Mouse (Mus musculus) CH12.LX (cell line): ENCODE measurements around the gene Cfap58. TPM values are rescaled to one million over a fixed set of nuclear protein-coding genes. Genes with fewer than 3 reads are reported as not detected.

Experiments used
- DNase-seq: peaks from one replicate; pipeline ENCODE4 v3.0.0-alpha.2; 2013; ENCODE audit errors: extremely low read depth
- H3K27ac ChIP-seq: 2 replicates; pipeline ENCODE4 v1.5.1; 2012; ENCODE audit warnings: low read depth, mild to moderate bottlenecking, control low read depth, moderate library complexity; ENCODE audit not compliant: insufficient read depth
- H3K27me3 ChIP-seq: replicated peaks from 2 replicates; pipeline ENCODE3; 2012; ENCODE audit warnings: inconsistent platforms
- H3K36me3 ChIP-seq, 2 experiments: replicated peaks in 1 of 2; 2 replicates each; pipeline versions ENCODE3 to v1.6.1; 2012; ENCODE audit warnings: inconsistent platforms in 1 of 2, low read length in 1 of 2, mild to moderate bottlenecking in 1 of 2, mixed read lengths in 1 of 2, moderate library complexity in 1 of 2; ENCODE audit not compliant: control insufficient read depth in 1 of 2, insufficient read depth in 1 of 2
- H3K4me1 ChIP-seq, 2 experiments: 2 replicates each; pipeline ENCODE4 v1.6.1; 2012; ENCODE audit warnings: inconsistent platforms in 1 of 2, moderate library complexity in 1 of 2; ENCODE audit not compliant: insufficient read depth in 2 of 2, control insufficient read depth in 1 of 2
- H3K4me2 ChIP-seq: 2 replicates; pipeline ENCODE4 v1.6.1; 2012; ENCODE audit warnings: low read depth, mild to moderate bottlenecking, control low read depth; ENCODE audit not compliant: poor library complexity, insufficient read depth, severe bottlenecking
- H3K4me3 ChIP-seq, 3 experiments: fragments of 150-350 bp in 1 of 3; sonication (generic) in 1 of 3; replicated peaks in 1 of 3; 2 replicates each; pipeline versions ENCODE3 to v1.5.1; 2011 to 2012; ENCODE audit warnings: low read depth in 2 of 3, low read length in 2 of 3, mild to moderate bottlenecking in 2 of 3, moderate library complexity in 2 of 3, control low read depth in 1 of 3, improper control_type of control experiment in 1 of 3, inconsistent platforms in 1 of 3, mixed read lengths in 1 of 3; ENCODE audit not compliant: poor library complexity in 1 of 3
- H3K79me2 ChIP-seq: replicated peaks from 2 replicates; pipeline ENCODE4 v1.6.1; 2012; ENCODE audit warnings: mild to moderate bottlenecking, moderate library complexity; ENCODE audit not compliant: control insufficient read depth, poor library complexity, insufficient read depth, severe bottlenecking; ENCODE audit errors: extremely low read depth
- H3K9ac ChIP-seq: 2 replicates; pipeline ENCODE4 v1.6.1; 2012; ENCODE audit warnings: low read depth, mild to moderate bottlenecking, control low read depth, moderate library complexity; ENCODE audit not compliant: insufficient read depth
- H3K9me3 ChIP-seq: replicated peaks from 2 replicates; pipeline ENCODE3; 2012; ENCODE audit warnings: low read length, inconsistent platforms, mixed read lengths
- CHD1 ChIP-seq: IDR thresholded peaks from 2 replicates; pipeline ENCODE4 v1.6.1; 2012; ENCODE audit warnings: low read depth, low read length, improper control_type of control experiment, inconsistent platforms
- CHD2 ChIP-seq: IDR thresholded peaks from 2 replicates; pipeline ENCODE4 v1.6.1; 2011; ENCODE audit warnings: low read length, improper control_type of control experiment
- ELF1 ChIP-seq: IDR thresholded peaks from 2 replicates; pipeline ENCODE4 v1.6.1; 2014; ENCODE audit warnings: low read depth, mild to moderate bottlenecking, inconsistent platforms, low read length, improper control_type of control experiment
- EP300 ChIP-seq: IDR thresholded peaks from 2 replicates; pipeline ENCODE4 v1.6.1; 2011; ENCODE audit warnings: low read length, improper control_type of control experiment
- ETS1 ChIP-seq: conservative IDR thresholded peaks from 2 replicates; pipeline ENCODE4 v1.6.1; 2012; ENCODE audit warnings: low read depth, mild to moderate bottlenecking, inconsistent platforms, low read length, improper control_type of control experiment, moderate library complexity
- GABPA ChIP-seq: IDR thresholded peaks from 2 replicates; pipeline ENCODE4 v1.6.1; 2012; ENCODE audit warnings: low read depth, low read length, improper control_type of control experiment, inconsistent platforms; ENCODE audit not compliant: insufficient replicate concordance
- IRF4 ChIP-seq: IDR thresholded peaks from 2 replicates; pipeline ENCODE4 v1.6.1; 2014; ENCODE audit warnings: low read depth, mild to moderate bottlenecking, inconsistent platforms, low read length, improper control_type of control experiment
- JUN ChIP-seq: IDR thresholded peaks from 2 replicates; pipeline ENCODE4 v1.6.1; 2011; ENCODE audit warnings: low read depth, mild to moderate bottlenecking, low read length, improper control_type of control experiment, moderate library complexity; ENCODE audit not compliant: insufficient read depth
- KAT2A ChIP-seq: IDR thresholded peaks from 2 replicates; pipeline ENCODE4 v1.6.1; 2012; ENCODE audit warnings: low read length, improper control_type of control experiment, inconsistent platforms; ENCODE audit not compliant: insufficient replicate concordance
- MAZ ChIP-seq: IDR thresholded peaks from 2 replicates; pipeline ENCODE4 v1.6.1; 2012; ENCODE audit warnings: low read depth, mild to moderate bottlenecking, inconsistent platforms, low read length, improper control_type of control experiment, moderate library complexity
- MXI1 ChIP-seq: IDR thresholded peaks from 2 replicates; pipeline ENCODE4 v1.6.1; 2011; ENCODE audit warnings: mild to moderate bottlenecking, low read depth, low read length, improper control_type of control experiment
- NELFE ChIP-seq: IDR thresholded peaks from 2 replicates; pipeline ENCODE4 v1.6.1; 2011; ENCODE audit warnings: low read depth, low read length, improper control_type of control experiment
- PAX5 ChIP-seq: IDR thresholded peaks from 2 replicates; pipeline ENCODE4 v1.6.1; 2012; ENCODE audit warnings: low read length, inconsistent platforms, mixed read lengths
- RCOR1 ChIP-seq: conservative IDR thresholded peaks from 2 replicates; pipeline ENCODE4 v1.6.1; 2012; ENCODE audit warnings: low read depth, mild to moderate bottlenecking, inconsistent platforms, low read length, improper control_type of control experiment
- SIN3A ChIP-seq: IDR thresholded peaks from 2 replicates; pipeline ENCODE4 v1.6.1; 2012; ENCODE audit warnings: low read length, improper control_type of control experiment, inconsistent platforms
- TBP ChIP-seq: conservative IDR thresholded peaks from 2 replicates; pipeline ENCODE4 v1.6.1; 2011; ENCODE audit warnings: low read depth, low read length, improper control_type of control experiment
- USF1 ChIP-seq: IDR thresholded peaks from 2 replicates; pipeline ENCODE4 v1.6.1; 2014; ENCODE audit warnings: low read depth, mild to moderate bottlenecking, inconsistent platforms, low read length, improper control_type of control experiment
- USF2 ChIP-seq: conservative IDR thresholded peaks from 2 replicates; pipeline ENCODE4 v1.6.1; 2011; ENCODE audit warnings: low read depth, low read length, improper control_type of control experiment
- ZMIZ1 ChIP-seq: IDR thresholded peaks from 2 replicates; pipeline ENCODE4 v1.6.1; 2012; ENCODE audit warnings: low read depth, mild to moderate bottlenecking, inconsistent platforms, low read length, improper control_type of control experiment
- ZNF384 ChIP-seq: IDR thresholded peaks from 2 replicates; pipeline ENCODE4 v1.6.1; 2012; ENCODE audit warnings: low read depth, low read length, improper control_type of control experiment, inconsistent platforms
- dilution Hi-C: fragments of 300-500 bp; cut with MboI; formaldehyde crosslinking; loops from 2 replicates; pipeline ENCODE4 v1.14.3; 2020; ENCODE audit warnings: low sequenced_read_pairs; ENCODE audit not compliant: extremely low pct_unique_long_range_greater_than_20kb, extremely low pct_ligation_motif_present
- in situ Hi-C: fragments of 300-500 bp; cut with MboI; formaldehyde crosslinking; loops from 3 replicates; pipeline ENCODE4 v1.14.3; 2019; ENCODE audit warnings: low sequenced_read_pairs, low pct_ligation_motif_present, low pct_unique_long_range_greater_than_20kb, mixed read lengths
- polyA plus RNA-seq: library from polyadenylated mRNA; unstranded; fragments of >175 nt; gene quantifications from 2 replicates; pipeline ENCODE4 v1.2.1, GENCODE M21; 2012; ENCODE audit warnings: low read depth; ENCODE audit not compliant: insufficient read length
- total RNA-seq, 2 experiments: library from RNA; depleted of rRNA; stranded (reverse); fragments of 300-350 nt in 1 of 2; fragments of >200 nt in 1 of 2; gene quantifications; 2 replicates each; pipeline ENCODE4 v1.2.3; 2012 to 2014

Gene Cfap58
- total and polyA plus RNA-seq, 3 experiments, result 0.13 to 0.27 TPM; not detected in 1

DNA sequence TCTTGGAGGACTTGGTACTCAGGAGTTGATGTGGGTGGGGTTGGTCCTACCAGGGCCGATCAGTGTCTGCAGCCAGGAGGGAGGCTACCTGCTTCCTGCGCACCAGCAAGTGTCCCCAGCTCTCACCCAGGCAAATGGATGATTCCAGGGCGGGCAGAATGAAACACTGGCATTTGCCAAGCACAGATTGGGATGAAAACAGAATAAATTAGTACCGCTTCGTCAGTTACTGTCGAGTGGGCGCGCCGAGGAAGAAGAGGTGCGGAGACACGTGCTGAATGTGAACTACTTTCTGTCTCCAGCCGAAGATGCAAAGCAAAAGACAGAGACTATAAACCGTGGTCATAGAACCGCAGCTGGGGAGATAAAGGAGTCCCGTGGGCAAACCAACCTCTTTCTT lies 84.0 kb downstream of the Cfap58 start:
- no peaks in the 10 kb centered on the region for H3K36me3 ChIP-seq
- no peak overlapping the region for H3K27ac ChIP-seq
- in situ Hi-C loops (no loop called here), dilution Hi-C loops (no loop called here)
- no peaks in the 10 kb centered on the region for H3K79me2 ChIP-seq
- no peaks in the 10 kb centered on the region for H3K9me3 ChIP-seq
- no peak overlapping the region for H3K4me2 ChIP-seq
- no peaks in the 10 kb centered on the region for H3K27me3 ChIP-seq
- DNase-seq, result no peak
- TF ChIP-seq MAZ (no peak), CHD2 (no peak), MXI1 (no peak), IRF4 (no peak), EP300 (no peak), PAX5 (no peak), ZNF384 (no peak), ELF1 (no peak), NELFE (no peak), CHD1 (no peak), SIN3A (no peak), TBP (no peak), GABPA (no peak), JUN (no peak), ZMIZ1 (no peak)
- H3K9ac ChIP-seq, result no peak overlapping the region
- H3K4me3 ChIP-seq, result no peak overlapping the region
- peaks cover 0 to 16% of the 10 kb centered on the region in 2 experiments; a peak in 2 of 4 replicates for H3K4me1 ChIP-seq

DNA sequence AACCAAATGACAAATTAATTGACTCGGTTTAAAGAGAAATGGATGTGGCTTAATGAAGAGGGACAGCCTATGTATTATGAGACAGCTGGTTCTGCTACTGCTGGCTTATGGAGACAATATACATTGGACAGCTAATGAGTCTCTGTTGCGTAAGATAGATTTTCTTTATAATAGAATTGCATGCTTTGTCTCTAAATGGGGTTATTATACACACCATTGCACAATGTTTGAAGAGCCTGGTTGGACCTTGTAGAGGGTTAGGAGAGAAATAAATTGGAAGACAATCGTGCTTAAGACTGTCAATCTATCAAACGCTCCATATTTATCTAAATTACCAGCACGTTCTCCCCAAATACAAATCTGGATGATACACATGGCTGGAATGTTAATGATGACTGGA lies 85.3 kb downstream of the Cfap58 start:
- Histone ChIP-seq H3K36me3 (no peaks in the 10 kb centered on the region), H3K4me2 (no peak overlapping the region; the same call in 1 of the 2 replicates), H3K27ac (no peak overlapping the region), H3K9ac (no peak overlapping the region), H3K9me3 (no peaks in the 10 kb centered on the region)
- no peak for TF ChIP-seq KAT2A
- no peak for TF ChIP-seq USF1
- no peak for TF ChIP-seq RCOR1
- TF ChIP-seq IRF4, result no peak
- TF ChIP-seq USF2, result no peak
- TF ChIP-seq NELFE, result no peak
- TF ChIP-seq ETS1, result no peak
- TF ChIP-seq, all 38 proteins: peak for 0
- H3K4me1 ChIP-seq, result peaks cover 0 to 16% of the 10 kb centered on the region in 2 experiments; a peak in 2 of 4 replicates
- no peaks in the 10 kb centered on the region for H3K27me3 ChIP-seq
- no peaks in the 10 kb centered on the region for H3K79me2 ChIP-seq
- in situ Hi-C loops, result no loop called here
- no peak for DNase-seq
- no peak overlapping the region for H3K4me3 ChIP-seq
- dilution Hi-C loops, result no loop called here
